In genomic region chr2:44924618-44925017, GRCm38 (mm10) we compare ENCODE assay signal across 15 mouse cellular contexts.
"Had no signal": no experiment of that assay in that cellular context is flagged by ENCODE, and none has a peak within 500 bp of the region (broad histone marks: within the 10 kb centered on the region; RNA-seq: fewer than 3 reads in every experiment).

No protein-coding gene starts in this region.

- DNase-seq: kidney, adult 9 months; kidney, postnatal 14 days; kidney, postnatal 4 days; layer of hippocampus, adult 9-11 months; liver, embryonic 13.5 days; lung, adult 2 months; lung, postnatal 14 days; lung, postnatal 4 days; right cerebral cortex, adult 18-20 months; right cerebral cortex, postnatal 14 days; right cerebral cortex, postnatal 4 days; thymus, postnatal 25 days had no signal

- H3K27ac ChIP-seq: liver, embryonic 13.5 days; midbrain, embryonic 12.5 days; midbrain, embryonic 15.5 days; stomach, postnatal 0 days had no signal

- H3K4me3 ChIP-seq: liver, embryonic 13.5 days; midbrain, embryonic 12.5 days; midbrain, embryonic 15.5 days had no signal

- ATAC-seq: midbrain, embryonic 15.5 days had no signal
